ENCODE assay signal across 10 mouse cellular contexts in genomic region chr16:44552036-44552435, GRCm38 (mm10). TPM values are rescaled to one million over a fixed set of nuclear protein-coding genes. Genes with fewer than 3 reads are reported as not detected.
A peak's percentile ranks its signal among the peaks of the same experiment; 100 is the strongest.
DNase-seq lines count a peak whose midpoint lies in the region; ATAC-seq lines count a peak whose summit lies in the region.
"Had no signal": no experiment of that assay in that cellular context is flagged by ENCODE, and none has a peak within 500 bp of the region (broad histone marks: within the 10 kb centered on the region; RNA-seq: fewer than 3 reads in every experiment).

No protein-coding gene starts in this region.

- DNase-seq in heart, adult 11 months, result peak; percentile 80
- no peak for DNase-seq in heart, adult 18-20 months
- DNase-seq in cerebellum, adult 11 months, result peak; percentile 67
- no peak for DNase-seq in testis, postnatal 10 days (ENCODE audit: low spot score)
- no peak for DNase-seq in thymus, postnatal 36 days
- no peak for DNase-seq in MN1 (ENCODE audit: low spot score)

- no peak overlapping the region for H3K4me3 ChIP-seq in embryonic facial prominence, embryonic 15.5 days (replicated peaks)
- peak overlapping the region; percentile 19 for H3K4me3 ChIP-seq in limb, embryonic 13.5 days
- H3K4me3 ChIP-seq: stomach, embryonic 15.5 days had no signal

- H3K9ac ChIP-seq in embryonic facial prominence, embryonic 15.5 days, result no peak overlapping the region
- H3K9ac ChIP-seq in limb, embryonic 13.5 days, result 0 out of 2 replicates have a peak overlapping the region, but pooled peaks have one; percentile 5
- H3K9ac ChIP-seq: stomach, embryonic 15.5 days had no signal

- H3K27ac ChIP-seq in embryonic facial prominence, embryonic 15.5 days (replicated peaks), result 0 out of 2 replicates have a peak overlapping the region, but pooled peaks have one; percentile 35
- H3K27ac ChIP-seq in limb, embryonic 13.5 days, result peak overlapping the region; percentile 65
- H3K27ac ChIP-seq: stomach, embryonic 15.5 days had no signal

- peaks cover 4% of the 10 kb centered on the region; the same call in 1 of the 2 replicates for H3K36me3 ChIP-seq in embryonic facial prominence, embryonic 15.5 days
- H3K36me3 ChIP-seq in limb, embryonic 13.5 days, result peaks cover 40% of the 10 kb centered on the region
- H3K36me3 ChIP-seq: stomach, embryonic 15.5 days had no signal

- no peak overlapping the region for H3K4me2 ChIP-seq in embryonic facial prominence, embryonic 15.5 days (replicated peaks)
- H3K4me2 ChIP-seq in limb, embryonic 13.5 days (replicated peaks), result peak overlapping the region; percentile 60
- H3K4me2 ChIP-seq: stomach, embryonic 15.5 days had no signal

- H3K4me1 ChIP-seq in embryonic facial prominence, embryonic 15.5 days, result peaks cover 83% of the 10 kb centered on the region
- peaks cover 92% of the 10 kb centered on the region for H3K4me1 ChIP-seq in limb, embryonic 13.5 days

- ATAC-seq in embryonic facial prominence, embryonic 15.5 days (ENCODE audit: insufficient number of reproducible peaks, low FRiP score, low TSS enrichment, low read depth), result no peak
- ATAC-seq in limb, embryonic 13.5 days (ENCODE audit: low FRiP score, low read depth), result no peak
- ATAC-seq: intestine, embryonic 16.5 days had no signal

- H3K9me3 ChIP-seq in embryonic facial prominence, embryonic 15.5 days (replicated peaks), result no peaks in the 10 kb centered on the region
- no peaks in the 10 kb centered on the region for H3K9me3 ChIP-seq in limb, embryonic 13.5 days
- H3K9me3 ChIP-seq: stomach, embryonic 15.5 days had no signal

- no peaks in the 10 kb centered on the region for H3K27me3 ChIP-seq in embryonic facial prominence, embryonic 15.5 days
- no peaks in the 10 kb centered on the region for H3K27me3 ChIP-seq in limb, embryonic 13.5 days
- H3K27me3 ChIP-seq: stomach, embryonic 15.5 days had no signal

- WGBS in embryonic facial prominence, embryonic 15.5 days, result 64% methylated on average over 2 of the region's 2 CpGs
- WGBS in limb, embryonic 13.5 days, result 57% methylated on average over 2 of the region's 2 CpGs

RNA-seq across cellular contexts. Expression of gene Boc, which starts 6.7 kb away (rescaled TPM):
- 1 to 10 TPM; 3.5 to 4.8 TPM for total RNA-seq in heart, adult 18-20 months (2021)
- 42.3 and 49.1 TPM in 2 replicates for polyA plus RNA-seq in embryonic facial prominence, embryonic 15.5 days (2015; fragmentation: Nextera tagmentation; extraction: Ambion mirVana)
- polyA plus RNA-seq in limb, embryonic 13.5 days (2015; fragmentation: Nextera tagmentation; extraction: Ambion mirVana), result 58.7 and 63.5 TPM in 2 replicates

Comparison
In these comparisons a context has a peak if more than half of its experiments do, and no peak if none do; other contexts are left out.
1. DNase-seq: peak in heart, adult 11 months (single experiment) and cerebellum, adult 11 months (single experiment); none in heart, adult 18-20 months (0 of 2), testis, postnatal 10 days (single experiment), thymus, postnatal 36 days (0 of 2) and MN1 (single experiment).